Mouse (Mus musculus): ENCODE data around the gene Nthl1.

DNA sequence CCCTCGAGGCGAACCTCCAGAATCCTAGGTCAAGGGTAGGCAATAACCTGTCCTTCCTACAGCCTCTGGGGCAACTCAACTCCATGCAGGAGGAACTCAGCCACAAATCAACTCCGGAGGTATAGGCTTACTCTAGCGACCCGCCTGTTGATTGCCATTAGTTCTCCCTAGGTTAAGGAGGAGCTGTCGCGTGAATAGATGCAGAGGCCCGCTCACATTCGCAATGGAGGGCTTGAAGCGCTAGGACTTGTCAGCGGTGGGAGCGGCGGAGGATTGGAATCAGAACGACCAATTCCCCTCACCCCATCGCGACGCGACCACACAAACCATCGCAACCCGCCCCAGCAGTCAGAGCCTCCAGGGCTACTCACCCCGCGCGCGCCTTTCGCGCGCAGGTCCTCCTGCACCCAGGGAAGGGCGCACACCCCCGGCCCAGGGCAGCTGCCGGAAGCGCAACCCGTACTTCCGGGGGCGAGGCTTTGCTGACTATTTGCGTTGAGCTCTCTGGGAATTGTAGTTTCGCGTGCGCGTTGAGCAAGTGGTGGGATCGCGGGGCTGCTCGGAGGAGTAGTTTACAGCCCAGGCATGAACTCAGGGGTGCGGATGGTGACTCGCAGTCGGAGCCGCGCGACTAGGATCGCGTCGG, at the start of gene Nthl1, which contains the start of gene Tsc2:
- TF ChIP-seq NANOG (IDR thresholded peaks at IDR 0.05; ENCODE audit: borderline replicate concordance, low read length) (no peak), CTCF (conservative IDR thresholded peaks at IDR 0.05; ENCODE audit: low read length) (no peak), POU5F1 (IDR thresholded peaks at IDR 0.05; ENCODE audit: borderline replicate concordance, low read length) (no peak)

Measured in E14TG2a.4 (cell line).